Mouse (Mus musculus) cerebellum, adult 2 months (tissue): ENCODE results near the gene Fermt3. TPM values are rescaled to one million over a fixed set of nuclear protein-coding genes. Genes with fewer than 3 reads are reported as not detected.

Experiments
- DNase-seq, 2 experiments: peaks; one replicate each; pipeline ENCODE4 v3.0.0; 2021
- H3K27ac ChIP-seq: fragments of 200-500 bp; 2 replicates; pipeline ENCODE4 v1.5.1; 2012; ENCODE audit warnings: low read length, control low read depth, inconsistent platforms; ENCODE audit not compliant: insufficient read depth
- H3K27me3 ChIP-seq: fragments of 200-500 bp; 2 replicates; pipeline ENCODE4 v1.6.1; 2012; ENCODE audit warnings: inconsistent platforms, mild to moderate bottlenecking, low read length, moderate library complexity; ENCODE audit not compliant: control insufficient read depth, insufficient read depth
- H3K4me1 ChIP-seq: fragments of 200-500 bp; 2 replicates; pipeline ENCODE4 v1.6.1; 2011; ENCODE audit warnings: low read length; ENCODE audit not compliant: control insufficient read depth, insufficient read depth
- H3K4me3 ChIP-seq: fragments of 200-500 bp; replicated peaks from 2 replicates; pipeline ENCODE3; 2011; ENCODE audit warnings: mild to moderate bottlenecking, low read depth, low read length, control low read depth; ENCODE audit not compliant: insufficient read depth
- CTCF ChIP-seq: fragments of 200-500 bp; IDR thresholded peaks from 2 replicates; pipeline ENCODE4 v1.5.1; 2011; ENCODE audit warnings: low read depth, mild to moderate bottlenecking, control low read depth, low read length, moderate library complexity, borderline replicate concordance; ENCODE audit not compliant: insufficient read depth
- POLR2A ChIP-seq: fragments of 200-500 bp; IDR thresholded peaks from 2 replicates; pipeline ENCODE4 v1.6.1; 2011; ENCODE audit warnings: low read length, control low read depth, borderline replicate concordance; ENCODE audit not compliant: insufficient read depth
- WGBS: fragments of 180-500 bp; shearing (Covaris S2); methylation state at CpG from one replicate; pipeline ENCODE4 v1.1.7; 2018; 5-methylcytosine and 5-hydroxymethylcytosine counted together
- polyA plus RNA-seq: library from polyadenylated mRNA; depleted of rRNA; stranded (reverse); fragments of >200 nt; gene quantifications from 2 replicates; pipeline ENCODE4 v1.2.3, GENCODE M21; 2012

Gene Fermt3
- polyA plus RNA-seq, 1 experiment: 2.3 TPM

DNA sequence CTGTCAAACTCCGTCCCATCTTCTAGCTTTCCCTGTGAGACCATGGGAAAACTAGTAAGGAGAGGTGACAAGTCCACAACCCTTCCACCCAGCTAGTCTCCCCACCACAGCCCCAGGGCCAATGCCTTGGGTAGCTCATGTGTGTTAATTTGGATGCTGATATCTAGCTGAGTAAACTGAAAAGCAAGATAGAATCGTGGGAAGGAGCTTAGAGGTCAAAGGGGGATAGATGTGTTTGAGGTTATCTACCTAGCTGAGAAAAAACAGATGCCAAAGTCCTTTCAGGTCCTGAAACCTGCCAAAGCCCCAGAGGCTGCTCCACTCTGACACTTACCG is 40.7 kb downstream of the Fermt3 start:
- TF ChIP-seq CTCF (no peak), POLR2A (no peak)
- 33% methylated on average over 3 of the region's 3 CpGs for WGBS
- Histone ChIP-seq H3K4me3 (peak overlapping the region; percentile 20), H3K4me1 (peaks cover 8% of the 10 kb centered on the region; the same call in 1 of the 2 replicates), H3K27ac (no peak overlapping the region), H3K27me3 (no peaks in the 10 kb centered on the region)
- no peak for DNase-seq

DNA sequence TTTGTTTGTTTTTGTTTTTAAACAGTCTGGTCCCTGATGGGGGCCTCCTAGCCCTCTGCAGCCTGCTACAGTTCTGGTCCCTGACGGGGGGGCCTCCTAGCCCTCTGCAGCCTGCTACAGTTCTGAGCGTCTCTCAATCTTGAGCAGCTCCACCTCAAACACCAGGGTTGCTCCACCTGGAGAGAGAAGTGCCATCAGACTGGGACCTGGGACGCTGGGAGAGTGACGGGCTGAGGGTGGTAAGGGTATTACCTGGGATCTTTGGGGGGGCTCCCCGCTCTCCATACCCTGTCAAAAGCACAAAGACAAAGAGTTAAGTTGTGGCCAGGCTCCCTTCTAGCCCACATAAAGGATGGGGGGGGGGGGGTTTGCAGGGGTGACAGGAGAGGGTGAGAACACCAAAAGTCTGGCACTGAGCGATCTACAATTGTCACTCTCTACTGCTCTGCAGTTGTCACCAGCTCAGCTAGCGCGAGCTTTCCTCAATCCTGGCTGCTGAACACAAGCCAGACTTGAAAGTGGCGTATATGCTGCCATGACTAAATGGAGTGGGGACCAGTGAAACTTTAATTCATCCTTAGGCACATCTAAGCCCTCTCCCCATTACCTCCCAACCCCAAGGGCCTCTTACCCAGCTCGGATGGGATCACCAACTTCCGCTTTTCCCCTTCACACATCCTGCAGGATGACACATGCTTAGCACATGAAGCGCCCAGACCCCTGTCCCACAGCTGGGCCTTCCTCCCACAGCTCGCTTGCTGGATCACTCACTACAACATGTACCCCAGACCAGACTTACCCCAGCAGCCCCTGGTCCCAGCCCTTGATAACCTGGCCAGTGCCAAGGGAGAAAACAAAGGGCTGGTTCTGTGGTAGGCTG is 41.3 kb downstream of the Fermt3 start:
- no peaks in the 10 kb centered on the region for H3K27me3 ChIP-seq
- peaks cover 8% of the 10 kb centered on the region; the same call in 1 of the 2 replicates for H3K4me1 ChIP-seq
- H3K27ac ChIP-seq: no peak overlapping the region
- no peak for DNase-seq
- WGBS: 77% methylated on average over 13 of the region's 13 CpGs
- no peak overlapping the region for H3K4me3 ChIP-seq
- no peak for TF ChIP-seq CTCF
- TF ChIP-seq POLR2A: no peak

DNA sequence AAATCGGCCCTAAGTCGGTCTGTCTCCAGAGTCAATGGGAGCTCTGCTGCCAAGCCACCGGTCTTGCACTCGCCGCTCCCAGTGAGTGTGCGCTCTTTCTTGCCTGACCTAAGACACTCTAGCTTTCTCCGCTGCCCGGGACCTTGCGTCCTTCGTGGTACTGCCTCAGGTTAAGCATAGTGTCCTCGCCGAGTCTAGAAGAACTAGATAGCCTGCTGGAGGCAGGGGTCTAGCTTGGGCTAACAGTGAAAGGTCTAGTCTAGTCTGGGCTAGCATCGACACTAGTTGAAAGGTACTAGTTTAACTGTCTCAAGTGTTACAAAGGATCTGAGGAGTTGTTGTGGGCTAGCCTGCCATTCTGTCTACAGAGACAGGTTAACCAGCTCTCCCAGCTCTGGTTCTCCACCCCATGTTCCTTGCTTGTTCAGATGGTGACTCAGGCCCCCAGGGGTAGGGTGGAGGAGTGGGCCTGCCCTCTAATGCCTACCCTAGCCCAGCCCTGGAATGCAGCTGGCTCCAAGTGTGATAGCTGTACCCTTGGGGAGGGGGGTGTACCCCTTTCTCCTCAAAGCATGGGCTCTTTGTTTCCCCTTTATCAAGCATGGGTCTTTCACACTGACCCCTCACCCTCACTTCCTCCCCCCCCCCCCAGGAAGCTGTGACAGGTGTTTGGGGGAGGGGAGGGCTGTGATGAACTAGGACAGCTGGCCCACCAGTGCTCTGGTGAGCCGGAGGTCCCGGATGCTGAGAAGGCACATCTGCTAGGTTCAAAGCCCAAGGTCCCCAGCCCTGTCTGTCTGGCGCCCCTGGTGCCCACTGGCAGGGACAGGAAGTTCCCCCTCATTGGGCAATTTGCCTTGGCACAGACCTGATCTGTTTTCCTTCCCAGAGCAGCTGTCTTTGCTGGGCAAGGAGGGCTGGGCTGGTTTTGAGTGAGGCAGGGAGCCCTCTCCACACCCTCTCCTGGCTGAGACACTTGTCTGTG is 43.4 kb downstream of the Fermt3 start, which contains the start of gene Plcb3:
Plcb3 (minus strand) TSS at position 934 of the 985 bp plus-strand sequence.
- Histone ChIP-seq H3K4me1 (peaks cover 6% of the 10 kb centered on the region; the same call in 1 of the 2 replicates), H3K27me3 (no peaks in the 10 kb centered on the region), H3K4me3 (peak within 1 kb of the TSS; percentile 54), H3K27ac (no peak within 1 kb of the TSS)
- TF ChIP-seq CTCF (no peak), POLR2A (no peak)
- WGBS: 10% methylated on average over 16 of the region's 16 CpGs
- DNase-seq: peak; percentile 56 to 59

DNA sequence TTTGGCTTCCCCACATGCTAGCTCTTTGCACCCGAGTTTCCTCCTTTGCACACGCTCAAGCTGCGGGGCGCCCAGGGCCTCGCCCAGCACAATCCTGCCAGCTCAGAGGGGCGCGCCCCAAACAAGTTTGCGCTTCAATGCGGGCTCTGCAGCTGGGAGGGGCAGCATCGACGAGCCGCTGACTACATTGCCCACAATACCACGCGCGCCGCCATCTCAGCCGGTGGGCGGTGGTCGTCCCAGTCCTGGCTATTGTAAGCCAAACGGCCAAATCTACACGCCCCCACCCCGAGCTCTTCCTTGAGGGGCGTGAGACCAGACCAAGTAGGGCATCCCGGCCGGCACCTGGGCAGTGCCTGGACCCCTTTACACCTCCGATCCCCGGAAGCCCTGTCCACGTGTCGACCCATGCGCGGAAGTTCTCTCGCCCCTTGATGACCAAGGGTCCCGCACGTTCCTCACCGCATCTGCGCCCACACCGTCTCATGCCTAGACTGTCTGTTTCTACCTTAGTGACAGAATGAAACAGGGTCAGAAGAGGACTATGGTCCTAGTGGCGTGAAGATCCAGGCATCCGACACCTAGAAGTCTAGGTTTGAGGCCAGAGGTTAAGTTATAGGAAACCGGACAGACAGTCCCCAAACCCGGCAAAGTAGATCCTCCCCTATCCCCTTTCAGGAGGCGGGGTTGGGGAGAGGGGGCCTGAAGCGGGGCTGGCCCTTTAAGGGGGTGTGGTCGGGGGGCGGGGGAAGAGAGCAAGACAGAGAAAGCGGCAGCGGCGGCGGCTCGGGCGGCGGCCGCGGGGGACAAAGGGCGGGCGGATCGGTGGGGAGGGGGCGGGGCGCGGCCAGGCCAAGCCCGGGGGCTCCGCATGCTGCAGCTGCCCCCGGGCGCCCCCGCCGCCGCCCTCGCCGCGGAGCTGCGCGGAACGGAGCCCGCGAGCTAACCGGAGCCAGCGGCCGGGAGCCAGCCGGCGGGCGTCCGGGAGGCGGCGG is 44.8 kb downstream of the Fermt3 start, which contains the start of gene Ppp1r14b:
Ppp1r14b (plus strand) TSS at position 758 of the 995 bp plus-strand sequence.
- H3K27me3 ChIP-seq: no peaks in the 10 kb centered on the region; the same call in 1 of the 2 replicates
- no peak within 1 kb of the TSS for H3K27ac ChIP-seq
- peak; percentile 57 to 64 for DNase-seq
- TF ChIP-seq CTCF: no peak
- TF ChIP-seq POLR2A: no peak
- peak within 1 kb of the TSS; percentile 97 for H3K4me3 ChIP-seq
- under 1% methylated on average over 84 of the region's 84 CpGs for WGBS
- peaks cover 6% of the 10 kb centered on the region; the same call in 1 of the 2 replicates for H3K4me1 ChIP-seq

DNA sequence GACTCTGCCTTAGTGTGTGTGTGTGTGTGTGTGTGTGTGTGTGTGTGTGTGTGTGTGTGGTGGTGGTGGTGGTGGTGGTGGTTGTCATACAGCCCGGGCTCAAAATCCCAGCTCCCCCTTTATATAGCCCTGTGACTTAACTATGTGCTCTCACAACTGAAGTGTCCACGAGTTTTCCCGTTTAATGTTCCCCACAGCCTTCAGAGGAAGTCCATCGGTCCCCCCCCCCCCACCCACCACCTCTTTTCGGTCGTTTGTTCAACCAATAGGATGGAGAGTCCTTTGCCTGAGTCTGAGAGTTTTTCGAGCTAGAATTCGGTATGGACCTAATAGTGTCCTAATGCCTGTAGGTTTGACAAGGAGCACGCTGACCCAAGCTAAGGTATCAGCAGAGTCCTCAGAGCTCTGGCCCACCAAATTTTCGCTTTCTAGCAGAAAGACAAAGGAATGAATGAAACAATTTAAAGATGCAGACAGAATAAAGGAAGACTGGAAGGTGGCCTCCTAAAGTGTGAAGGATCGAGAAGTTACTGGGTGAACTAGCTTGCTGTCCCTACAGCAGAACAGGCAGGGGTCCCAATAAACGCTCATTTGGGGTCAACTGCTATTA is 45.6 kb downstream of the Fermt3 start:
- Histone ChIP-seq H3K4me3 (no peak overlapping the region), H3K27me3 (no peaks in the 10 kb centered on the region; the same call in 1 of the 2 replicates), H3K4me1 (peaks cover 2% of the 10 kb centered on the region; the same call in 1 of the 2 replicates), H3K27ac (no peak overlapping the region)
- TF ChIP-seq POLR2A: no peak
- no peak for TF ChIP-seq CTCF
- 40% methylated on average over 12 of the region's 12 CpGs for WGBS
- no peak for DNase-seq

DNA sequence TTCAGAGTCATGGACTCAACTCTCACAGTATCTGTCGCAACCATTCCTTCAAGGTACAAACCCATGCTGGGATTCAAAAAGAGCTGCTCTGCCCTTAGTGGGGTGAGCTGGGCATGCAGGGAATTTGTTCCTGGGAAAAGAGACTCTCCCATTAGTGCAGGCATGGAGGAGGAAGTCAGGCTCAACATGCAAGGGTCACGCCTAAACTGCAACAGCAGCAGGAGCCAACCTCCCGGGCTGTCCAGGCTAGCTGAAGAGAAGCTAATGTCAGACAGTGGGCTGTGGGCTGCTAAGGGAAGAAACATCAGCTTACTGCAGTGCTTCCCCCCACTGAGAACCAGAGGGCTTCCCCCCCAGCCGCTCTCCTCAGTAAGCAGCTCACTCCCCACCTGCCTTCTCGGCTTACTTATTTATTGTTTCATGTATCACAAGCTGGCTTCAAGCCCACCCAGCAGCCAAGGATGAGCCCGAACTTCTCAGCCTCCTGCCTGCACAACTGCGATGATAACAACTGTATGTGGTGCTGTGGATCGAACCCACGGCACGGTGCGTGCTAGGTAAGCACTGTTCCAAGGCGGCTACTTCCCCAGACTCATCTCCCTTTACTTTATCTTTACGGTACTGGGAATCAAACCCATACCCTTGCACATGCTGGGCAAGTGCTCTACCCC is 46.9 kb downstream of the Fermt3 start:
- H3K27me3 ChIP-seq: no peaks in the 10 kb centered on the region; the same call in 1 of the 2 replicates
- TF ChIP-seq CTCF: no peak
- TF ChIP-seq POLR2A: no peak
- H3K27ac ChIP-seq: no peak overlapping the region
- no peak overlapping the region for H3K4me3 ChIP-seq
- 85% methylated on average over 13 of the region's 13 CpGs for WGBS
- peaks cover 7% of the 10 kb centered on the region for H3K4me1 ChIP-seq
- no peak for DNase-seq
